Comparison of ENCODE assay signal across 8 mouse cellular contexts in genomic region chr3:89772588-89772967, GRCm38 (mm10). TPM values are rescaled to one million over a fixed set of nuclear protein-coding genes. Genes with fewer than 3 reads are reported as not detected.
DNase-seq lines count a peak whose midpoint lies in the region; ATAC-seq lines count a peak whose summit lies in the region.

No protein-coding gene starts in this region.

- peak overlapping the region; percentile 99 for H3K9ac ChIP-seq in embryonic facial prominence, embryonic 12.5 days
- H3K9ac ChIP-seq in midbrain, embryonic 12.5 days (replicated peaks) = peak overlapping the region; percentile 98

- peak overlapping the region; percentile 85 for H3K4me2 ChIP-seq in embryonic facial prominence, embryonic 12.5 days (replicated peaks)
- H3K4me2 ChIP-seq in midbrain, embryonic 12.5 days (replicated peaks) = peak overlapping the region; percentile 87

- peak; percentile 75 for ATAC-seq in embryonic facial prominence, embryonic 12.5 days (ENCODE audit: insufficient number of reproducible peaks, insufficient read depth, low FRiP score, low TSS enrichment)
- no peak for ATAC-seq in midbrain, embryonic 12.5 days (ENCODE audit: low FRiP score, low read depth)

- no peaks in the 10 kb centered on the region for H3K27me3 ChIP-seq in embryonic facial prominence, embryonic 12.5 days
- no peaks in the 10 kb centered on the region for H3K27me3 ChIP-seq in limb, embryonic 10.5 days (ENCODE audit: low read depth, poor library complexity, severe bottlenecking)
- no peaks in the 10 kb centered on the region for H3K27me3 ChIP-seq in midbrain, embryonic 12.5 days

- peaks cover 27% of the 10 kb centered on the region for H3K4me1 ChIP-seq in embryonic facial prominence, embryonic 12.5 days
- H3K4me1 ChIP-seq in limb, embryonic 10.5 days = peaks cover 38% of the 10 kb centered on the region
- H3K4me1 ChIP-seq in midbrain, embryonic 12.5 days = peaks cover 30% of the 10 kb centered on the region

- peak overlapping the region; percentile 96 for H3K4me3 ChIP-seq in embryonic facial prominence, embryonic 12.5 days
- peak overlapping the region; percentile 89 for H3K4me3 ChIP-seq in limb, embryonic 10.5 days
- peak overlapping the region; percentile 80 for H3K4me3 ChIP-seq in midbrain, embryonic 12.5 days

- H3K36me3 ChIP-seq in embryonic facial prominence, embryonic 12.5 days = peaks cover 17% of the 10 kb centered on the region
- H3K36me3 ChIP-seq in limb, embryonic 10.5 days = peaks cover 26% of the 10 kb centered on the region
- peaks cover 23% of the 10 kb centered on the region for H3K36me3 ChIP-seq in midbrain, embryonic 12.5 days

- H3K27ac ChIP-seq in embryonic facial prominence, embryonic 12.5 days = peak overlapping the region; percentile 97
- H3K27ac ChIP-seq in limb, embryonic 10.5 days = peak overlapping the region; percentile 99
- peak overlapping the region; percentile 96 for H3K27ac ChIP-seq in midbrain, embryonic 12.5 days (replicated peaks)

- H3K9me3 ChIP-seq in embryonic facial prominence, embryonic 12.5 days = no peaks in the 10 kb centered on the region
- H3K9me3 ChIP-seq in limb, embryonic 10.5 days (replicated peaks) = no peaks in the 10 kb centered on the region
- no peaks in the 10 kb centered on the region for H3K9me3 ChIP-seq in midbrain, embryonic 12.5 days

- peak; percentile 71 for DNase-seq in 3134 (ENCODE audit: extremely low read depth, insufficient read length, low spot score)
- DNase-seq in adrenal gland, postnatal 25 days = peak; percentile 66
- peak; percentile 97 for DNase-seq in heart, adult 11 months
- DNase-seq in kidney, adult 11 months = peak; percentile 81
- DNase-seq in limb, embryonic 10.5 days (ENCODE audit: low spot score) = peak; percentile 86
- peak; percentile 78 for DNase-seq in skeletal muscle tissue, adult 2 months (ENCODE audit: low read depth, low spot score)

- WGBS in embryonic facial prominence, embryonic 12.5 days = 2% methylated on average over 17 of the region's 17 CpGs
- WGBS in limb, embryonic 10.5 days = 1% methylated on average over 17 of the region's 17 CpGs
- WGBS in midbrain, embryonic 12.5 days = 1% methylated on average over 17 of the region's 17 CpGs

RNA-seq across cellular contexts. Expression of gene Ube2q1, which starts 0.8 kb away (rescaled TPM):
- total RNA-seq in adrenal gland, postnatal 25 days (2021) = 60.7 and 76.1 TPM in 2 replicates
- 17.5 and 18.0 TPM in 2 replicates for polyA plus RNA-seq in embryonic facial prominence, embryonic 12.5 days (2016; fragmentation: Nextera tagmentation; extraction: Ambion mirVana)
- polyA plus RNA-seq in limb, embryonic 10.5 days (2016; fragmentation: Nextera tagmentation; extraction: Ambion mirVana) = 15.6 and 16.0 TPM in 2 replicates
- polyA plus RNA-seq in midbrain, embryonic 12.5 days (2016; fragmentation: Nextera tagmentation; extraction: Ambion mirVana) = 18.5 and 21.6 TPM in 2 replicates

RNA-seq across cellular contexts. Expression of gene Chrnb2, which starts 8.1 kb away (rescaled TPM):
- total RNA-seq in adrenal gland, postnatal 25 days (2021) = 3.3 and 4.8 TPM in 2 replicates
- polyA plus RNA-seq in embryonic facial prominence, embryonic 12.5 days (2016; fragmentation: Nextera tagmentation; extraction: Ambion mirVana) = 3.2 and 4.3 TPM in 2 replicates
- polyA plus RNA-seq in limb, embryonic 10.5 days (2016; fragmentation: Nextera tagmentation; extraction: Ambion mirVana) = 0.41 and 0.56 TPM in 2 replicates
- 24.7 and 26.2 TPM in 2 replicates for polyA plus RNA-seq in midbrain, embryonic 12.5 days (2016; fragmentation: Nextera tagmentation; extraction: Ambion mirVana)

RNA-seq across cellular contexts. Expression of gene Adar, which starts 57.8 kb away (rescaled TPM):
- 27.1 and 40.4 TPM in 2 replicates for total RNA-seq in adrenal gland, postnatal 25 days (2021)
- 15.0 and 15.1 TPM in 2 replicates for polyA plus RNA-seq in embryonic facial prominence, embryonic 12.5 days (2016; fragmentation: Nextera tagmentation; extraction: Ambion mirVana)
- polyA plus RNA-seq in limb, embryonic 10.5 days (2016; fragmentation: Nextera tagmentation; extraction: Ambion mirVana) = 15.4 and 17.5 TPM in 2 replicates
- 23.0 and 24.0 TPM in 2 replicates for polyA plus RNA-seq in midbrain, embryonic 12.5 days (2016; fragmentation: Nextera tagmentation; extraction: Ambion mirVana)

RNA-seq across cellular contexts. Expression of gene She, which starts 58.6 kb away (rescaled TPM):
- 9.0 and 10.1 TPM in 2 replicates for total RNA-seq in adrenal gland, postnatal 25 days (2021)
- polyA plus RNA-seq in embryonic facial prominence, embryonic 12.5 days (2016; fragmentation: Nextera tagmentation; extraction: Ambion mirVana) = 4.8 and 5.0 TPM in 2 replicates
- polyA plus RNA-seq in limb, embryonic 10.5 days (2016; fragmentation: Nextera tagmentation; extraction: Ambion mirVana) = 2.8 and 3.1 TPM in 2 replicates
- 2.5 and 2.6 TPM in 2 replicates for polyA plus RNA-seq in midbrain, embryonic 12.5 days (2016; fragmentation: Nextera tagmentation; extraction: Ambion mirVana)
